Mouse (Mus musculus): ENCODE measurements around the gene Vsig8.

GRCm38 (mm10) chr1:172582436-172582835 is 26.7 kb downstream of the Vsig8 start:
- no peak for TF ChIP-seq POLR2A (IDR thresholded peaks at IDR 0.05; ENCODE audit: low read depth, low read length)
- TF ChIP-seq CTCF (IDR thresholded peaks at IDR 0.05; ENCODE audit: extremely low read depth, insufficient read length, insufficient replicate concordance, low read depth, low read length) = no peak

Data from small intestine, adult 2 months (tissue).